Mouse (Mus musculus): ENCODE measurements at regions not wholly inside any gene's neighbourhood (a gene's known extent, or its start where the extent isn't known, plus 50 kb on each side); places are given as distances from the start of the nearest gene placed in this dataset.

GRCm38 (mm10) chr17:45341573-45341972 is 92.0 kb downstream of the Cdc5l start:
- no peak for DNase-seq

- no peak for DNase-seq
Observed at GRCm38 (mm10) chr17:45340851-45341250, 92.7 kb downstream of the Cdc5l start.

- DNase-seq: no peak
Observed at GRCm38 (mm10) chr17:45339226-45339625, 94.3 kb downstream of the Cdc5l start.

GRCm38 (mm10) chr17:45338086-45338485 is 95.5 kb downstream of the Cdc5l start:
- DNase-seq: peak; percentile 42

- no peak for DNase-seq
Observed at GRCm38 (mm10) chr17:45335586-45336151, 97.9 kb downstream of the Cdc5l start.

- DNase-seq: no peak
Observed at GRCm38 (mm10) chr17:45334732-45335381, 98.7 kb downstream of the Cdc5l start.

- DNase-seq: no peak
Observed at GRCm38 (mm10) chr17:45332321-45332720, 101.2 kb downstream of the Cdc5l start.

GRCm38 (mm10) chr17:45329241-45329640 is 104.3 kb downstream of the Cdc5l start:
- no peak for DNase-seq

- DNase-seq: no peak
Observed at GRCm38 (mm10) chr17:45326726-45327125, 106.8 kb downstream of the Cdc5l start.

- DNase-seq: no peak
Observed at GRCm38 (mm10) chr17:45326173-45326572, 107.4 kb downstream of the Cdc5l start.

GRCm38 (mm10) chr17:45322842-45323241 is 110.7 kb downstream of the Cdc5l start:
- DNase-seq: no peak

GRCm38 (mm10) chr17:45320074-45320473 is 113.5 kb downstream of the Cdc5l start:
- DNase-seq: no peak

GRCm38 (mm10) chr17:45318211-45319076 is 115.1 kb downstream of the Cdc5l start:
- DNase-seq: no peak

- DNase-seq: peak; percentile 38
Observed at GRCm38 (mm10) chr17:45312510-45313266, 120.8 kb downstream of the Cdc5l start.

- no peak for DNase-seq
Observed at GRCm38 (mm10) chr17:45306506-45306905, 127.0 kb downstream of the Cdc5l start.

- DNase-seq: peak; percentile 30
Observed at GRCm38 (mm10) chr17:45303183-45303582, 130.4 kb downstream of the Cdc5l start.

- DNase-seq: no peak
Observed at GRCm38 (mm10) chr17:45298355-45298754, 135.2 kb downstream of the Cdc5l start.

- DNase-seq: no peak
Observed at GRCm38 (mm10) chr17:45297860-45298259, 135.7 kb downstream of the Cdc5l start.

GRCm38 (mm10) chr17:45296363-45296762 is 137.2 kb downstream of the Cdc5l start:
- no peak for DNase-seq

- DNase-seq: no peak
Observed at GRCm38 (mm10) chr17:45294886-45295285, 138.7 kb downstream of the Cdc5l start.

- DNase-seq: no peak
Observed at GRCm38 (mm10) chr17:45294256-45294865, 139.2 kb downstream of the Cdc5l start.

- DNase-seq: no peak
Observed at GRCm38 (mm10) chr17:45292883-45293282, 140.7 kb downstream of the Cdc5l start.

GRCm38 (mm10) chr17:45291052-45291451 is 142.5 kb downstream of the Cdc5l start:
- DNase-seq: no peak

All from layer of hippocampus, adult 9-11 months (tissue).